Mouse (Mus musculus) thymus, adult 18-20 months (tissue): ENCODE measurements around the gene Alox12.

Experiments
- DNase-seq, 2 experiments: peaks; one replicate each; pipeline ENCODE4 v3.0.0; 2022; ENCODE audit warnings: mixed read lengths in 2 of 2

Alox12 gene

DNA sequence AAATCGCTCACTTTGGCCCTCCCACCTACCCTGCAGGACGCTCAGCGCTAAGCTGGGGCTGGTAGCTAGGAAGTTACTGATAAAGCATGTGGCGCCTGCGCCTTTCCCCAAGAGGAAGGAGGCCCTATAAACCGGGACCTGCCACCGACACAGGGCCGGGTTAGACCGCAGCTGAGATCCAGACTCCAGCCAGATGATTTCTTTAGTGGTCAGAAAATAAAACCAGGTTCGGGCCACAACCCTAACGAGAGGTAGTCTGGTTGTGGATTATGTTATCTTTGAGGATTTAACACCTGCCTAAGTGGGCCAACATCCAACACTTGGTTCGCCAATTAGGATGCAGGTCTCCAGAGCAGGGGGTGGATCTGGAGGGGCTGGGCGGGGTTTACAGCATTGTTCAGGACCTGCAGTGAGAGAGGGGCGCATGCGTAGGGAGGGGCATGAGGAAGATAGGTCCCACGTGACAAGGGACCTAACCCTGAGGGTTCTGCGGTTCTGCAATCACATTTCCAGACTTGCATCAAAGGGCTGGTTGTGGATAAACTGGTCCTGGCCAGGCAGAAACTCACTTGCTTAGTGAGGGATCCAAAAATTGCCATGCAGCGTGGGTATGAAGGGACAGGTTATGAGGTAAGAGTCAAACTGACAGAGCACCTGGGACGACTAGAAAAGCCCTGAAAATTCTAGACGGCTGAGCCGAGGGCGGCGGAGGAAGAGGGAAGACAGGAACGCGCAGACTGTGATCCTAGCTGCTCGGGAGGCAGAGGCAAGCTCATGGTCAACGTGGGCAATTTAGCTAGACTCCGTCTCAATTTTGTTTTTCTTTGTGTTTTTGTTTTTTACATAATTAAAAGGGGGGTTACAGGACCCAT is 34.2 kb downstream of the Alox12 start, which contains the start of gene Slc16a13:
TSS of gene Slc16a13 (minus strand) at position 334 of the 872 bp plus-strand sequence.
- DNase-seq: peak; percentile 81 to 90

DNA sequence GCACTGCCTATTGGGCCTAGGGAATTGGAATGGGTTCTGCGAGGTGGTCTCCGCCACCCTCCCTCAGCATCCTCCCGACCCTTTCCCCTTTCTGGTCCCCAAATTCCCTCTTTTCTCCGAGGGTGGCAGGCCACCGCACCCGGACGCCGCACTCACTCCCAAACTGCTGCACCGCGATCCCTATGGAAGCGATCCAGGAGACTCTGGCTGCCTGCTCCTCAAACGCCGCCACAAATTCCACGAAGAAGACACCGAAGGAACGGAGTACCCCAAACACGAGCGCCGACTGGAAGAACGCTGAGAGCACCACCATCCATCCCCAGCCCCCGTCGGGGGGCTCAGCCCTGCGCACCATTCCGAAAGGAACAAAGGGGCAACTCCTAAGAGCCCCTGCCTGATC is 34.8 kb downstream of the Alox12 start:
- no peak for DNase-seq

DNA sequence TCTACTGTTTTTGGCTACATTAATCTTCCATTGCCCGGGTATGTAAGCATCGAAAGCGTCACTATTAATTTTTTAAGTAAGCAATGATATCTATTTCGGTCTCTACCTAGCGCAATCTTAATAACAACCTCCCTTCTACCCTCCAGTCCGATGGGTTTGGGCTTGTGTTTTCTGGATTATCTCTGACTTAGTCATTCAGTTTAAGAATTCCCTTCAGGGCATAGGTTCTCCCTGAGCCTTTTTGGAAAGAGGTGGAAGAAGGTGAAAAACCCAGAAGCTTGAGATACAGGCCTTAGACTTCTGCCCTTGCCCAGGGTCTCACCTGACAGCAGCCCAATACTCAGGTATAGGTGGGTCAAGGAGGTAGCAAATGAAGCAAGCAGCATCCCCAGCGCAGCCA is 35.3 kb downstream of the Alox12 start:
- DNase-seq: no peak

DNA sequence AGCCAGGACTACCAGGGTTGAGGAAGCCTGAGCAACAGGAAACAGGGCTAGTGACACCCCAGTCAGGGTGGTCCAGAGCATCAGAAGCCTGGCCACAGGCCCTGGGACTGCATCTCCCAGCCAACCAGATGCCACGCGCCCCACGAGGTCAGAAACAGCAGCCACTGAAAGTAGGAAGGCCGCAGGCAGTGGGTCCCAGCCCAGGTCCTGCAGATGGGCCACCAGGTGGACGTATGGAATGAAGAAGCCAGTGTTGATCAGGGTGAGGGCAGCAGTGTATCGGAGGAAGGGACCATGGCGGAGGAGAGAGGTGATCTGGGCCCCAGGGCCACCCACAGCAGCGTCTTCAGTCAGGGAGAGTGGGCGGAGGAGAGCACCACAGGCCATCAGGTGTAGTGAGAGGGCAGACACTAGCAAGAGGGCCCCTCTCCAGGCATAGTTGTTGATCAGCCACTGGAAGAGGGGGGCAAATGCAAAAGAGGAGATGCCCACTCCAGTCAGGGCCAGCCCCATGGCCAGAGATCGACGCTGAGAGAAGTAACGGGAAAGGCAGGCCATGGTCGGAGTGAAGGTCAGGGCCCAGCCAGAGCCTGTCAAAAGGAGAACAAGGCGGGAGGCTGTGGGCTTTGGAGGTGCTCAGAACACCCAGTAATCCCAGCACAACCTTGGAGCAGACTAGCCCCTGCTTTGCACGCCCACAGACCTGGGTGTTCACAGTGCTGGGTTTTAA is 36.2 kb downstream of the Alox12 start:
- DNase-seq: no peak

DNA sequence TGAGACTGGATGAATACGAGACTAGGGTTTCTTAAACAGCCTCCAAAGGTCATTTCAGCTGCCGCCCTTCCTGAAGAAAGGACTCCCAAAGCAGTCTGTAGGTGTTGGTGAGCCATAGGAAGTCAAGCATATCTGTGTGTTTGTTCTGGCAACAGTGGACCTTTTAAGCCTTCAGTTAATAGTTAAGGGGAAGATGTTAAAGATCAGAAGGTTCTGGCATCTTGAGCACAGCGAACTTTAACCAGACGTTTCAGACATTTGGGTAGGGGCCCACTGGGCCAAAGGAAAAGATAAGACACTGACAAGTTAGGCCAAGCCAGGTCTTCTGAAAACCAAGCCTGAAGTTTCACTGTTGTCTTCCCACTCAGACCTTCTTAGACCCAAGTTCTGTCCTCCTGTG is 37.1 kb downstream of the Alox12 start:
- DNase-seq: no peak

DNA sequence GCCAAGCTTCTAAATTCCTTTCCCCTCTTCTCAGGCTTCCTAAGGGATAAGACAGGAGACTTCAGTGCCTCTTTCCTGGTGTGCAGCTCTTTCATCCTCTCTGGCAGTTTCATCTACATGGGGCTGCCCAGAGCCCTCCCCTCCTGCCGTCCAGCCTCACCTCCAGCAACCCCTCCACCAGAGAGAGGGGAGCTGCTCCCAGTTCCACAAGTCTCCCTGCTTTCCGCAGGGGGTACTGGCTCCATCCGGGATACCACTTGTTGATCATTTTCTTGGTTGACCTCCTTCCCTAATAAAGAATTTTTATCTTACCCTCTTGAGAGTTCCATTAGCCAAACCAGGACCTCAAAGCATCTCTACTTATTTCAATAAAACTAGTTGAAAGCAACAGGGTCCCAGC is 39.0 kb downstream of the Alox12 start:
- no peak for DNase-seq

DNA sequence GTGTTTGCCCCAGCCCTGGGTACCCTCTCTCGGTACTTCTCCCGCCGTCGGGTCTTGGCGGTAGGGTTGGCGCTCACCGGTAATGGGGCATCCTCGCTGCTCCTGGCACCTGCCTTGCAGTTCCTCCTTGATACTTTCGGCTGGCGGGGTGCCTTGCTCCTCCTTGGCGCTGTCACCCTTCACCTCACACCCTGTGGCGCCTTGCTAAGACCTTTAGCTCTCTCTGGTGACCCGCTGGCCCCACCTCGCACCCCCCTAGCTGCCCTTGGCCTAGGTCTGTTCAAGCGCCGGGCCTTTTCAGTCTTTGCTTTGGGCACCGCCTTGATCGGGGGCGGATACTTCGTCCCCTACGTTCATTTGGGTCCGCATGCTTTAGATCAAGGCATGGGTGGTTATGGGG is 39.9 kb downstream of the Alox12 start:
- DNase-seq: no peak

DNA sequence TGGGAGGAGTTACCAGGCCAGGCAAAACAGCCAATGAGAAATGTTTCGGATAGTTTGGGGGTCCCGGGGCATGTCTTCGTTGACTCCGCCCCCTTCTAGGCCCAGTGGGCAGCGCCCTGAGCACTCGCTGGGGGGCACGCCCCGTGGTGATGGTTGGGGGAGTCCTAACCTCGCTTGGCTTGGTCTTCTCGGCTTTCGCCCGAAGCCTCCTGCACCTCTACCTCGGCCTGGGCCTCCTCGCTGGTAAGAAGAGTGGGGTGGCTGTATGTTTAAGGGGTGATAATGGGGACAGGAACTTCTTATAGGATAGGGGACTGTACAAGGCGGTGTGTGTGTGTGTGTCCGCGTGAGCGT is 40.3 kb downstream of the Alox12 start:
- DNase-seq: no peak

DNA sequence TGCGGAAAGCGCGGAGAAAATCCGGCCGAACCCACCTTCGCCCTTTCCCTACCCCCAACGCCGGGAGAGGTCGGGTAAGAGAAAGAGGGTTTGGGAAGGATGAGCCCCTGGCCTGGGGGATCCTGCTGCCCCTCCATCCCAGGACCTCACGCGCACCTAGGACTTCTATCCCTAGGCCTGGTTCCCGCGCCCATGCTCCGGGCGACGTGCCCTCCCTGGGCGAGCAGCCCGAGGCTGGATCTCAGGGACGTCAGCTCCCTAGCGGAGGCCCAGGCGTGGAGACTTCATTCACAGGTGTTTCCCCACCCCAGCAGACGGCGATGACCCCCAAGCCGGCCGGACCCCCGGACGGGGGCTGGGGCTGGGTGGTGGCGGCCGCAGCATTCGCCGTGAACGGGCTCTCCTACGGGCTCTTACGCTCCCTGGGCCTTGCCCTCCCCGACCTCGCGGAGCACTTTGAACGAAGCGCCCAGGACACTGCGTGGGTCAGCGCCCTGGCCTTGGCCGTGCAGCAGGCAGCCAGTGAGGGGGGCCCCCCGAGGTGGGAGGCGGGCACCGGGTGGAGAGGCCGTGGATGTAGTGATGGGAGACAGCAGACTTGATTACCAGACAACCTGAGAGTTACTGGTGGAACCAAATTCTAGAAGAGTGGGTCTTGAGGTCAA is 40.8 kb downstream of the Alox12 start:
- no peak for DNase-seq

DNA sequence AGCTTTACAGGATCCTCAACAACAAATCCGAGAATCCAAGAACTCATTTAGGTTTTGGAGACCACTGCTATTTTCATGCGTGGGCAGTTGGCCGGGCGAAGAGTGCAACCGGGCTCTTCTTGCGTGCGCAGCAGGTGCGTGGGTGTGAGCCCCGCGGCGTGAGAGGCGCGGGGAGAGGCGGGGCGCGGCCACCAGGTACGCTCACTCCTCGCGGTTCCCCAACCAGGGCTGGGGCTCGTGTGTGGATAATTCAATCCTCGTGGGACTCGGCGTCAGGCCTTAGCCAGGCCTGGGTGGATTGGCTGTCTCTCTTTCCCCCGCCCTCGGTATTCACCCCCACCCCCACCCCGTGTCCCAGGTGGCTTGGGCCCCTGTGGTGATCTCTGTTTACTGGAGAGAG is 41.4 kb downstream of the Alox12 start:
- DNase-seq: no peak

DNA sequence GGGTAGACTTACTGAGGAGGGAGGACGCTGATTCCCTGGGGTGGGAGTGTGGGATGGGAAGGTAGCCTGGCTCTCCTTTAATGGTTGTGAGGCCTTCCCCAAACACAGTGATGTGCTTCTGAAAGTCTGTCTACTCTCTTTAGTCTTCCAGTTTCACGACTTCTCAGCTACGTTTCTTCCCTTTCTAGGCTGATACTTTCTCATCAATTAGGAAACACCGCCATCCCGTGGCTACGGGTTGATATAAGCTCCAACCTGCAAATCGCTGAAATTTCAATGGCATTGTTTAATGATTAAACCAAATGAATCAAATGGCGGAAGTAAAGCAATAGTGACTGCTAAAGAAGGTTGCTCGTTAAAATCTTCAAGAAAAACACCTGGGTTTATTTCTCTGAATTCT is 42.3 kb downstream of the Alox12 start:
- DNase-seq: no peak

DNA sequence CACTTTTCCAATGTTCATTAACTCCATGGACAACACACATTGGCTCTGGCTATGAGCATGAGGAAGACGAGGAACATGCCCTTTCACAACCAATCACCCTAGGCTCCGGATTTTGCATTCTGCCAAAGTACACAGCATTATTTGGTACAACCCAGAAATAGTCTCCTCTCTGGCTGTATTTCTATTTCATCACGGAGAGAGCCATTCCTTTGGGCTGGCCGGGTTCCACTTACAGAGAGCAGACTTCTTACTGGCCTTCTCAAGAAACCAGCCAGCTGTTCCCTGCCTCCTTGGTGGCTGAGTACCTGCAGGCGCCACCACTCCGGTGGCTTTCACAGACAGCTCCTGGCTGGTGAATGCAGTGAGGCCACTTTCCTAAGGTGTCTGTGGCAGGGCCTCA is 42.7 kb downstream of the Alox12 start, which contains the start of gene Slc16a11:
TSS of gene Slc16a11 (plus strand) at position 330 of the 400 bp plus-strand sequence.
- no peak for DNase-seq

DNA sequence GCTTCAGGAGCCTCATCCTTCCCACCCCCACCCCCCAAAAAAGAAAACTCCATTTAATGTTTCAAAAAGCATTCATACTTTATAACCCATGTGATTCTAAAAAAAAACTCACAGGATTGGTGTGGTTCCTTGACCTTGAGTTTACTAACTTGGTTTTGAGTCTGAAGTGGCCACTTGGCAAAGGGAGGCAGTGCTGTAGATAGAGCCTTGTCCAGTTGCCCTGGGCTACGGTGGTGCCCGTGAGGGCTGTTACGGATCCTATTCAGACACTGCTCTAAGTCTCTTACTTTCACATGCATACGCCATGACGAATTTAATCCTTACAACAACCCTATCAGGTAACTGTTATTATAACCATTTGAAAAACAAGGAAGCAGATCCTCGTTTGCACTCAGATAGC is 43.2 kb downstream of the Alox12 start:
- no peak for DNase-seq

DNA sequence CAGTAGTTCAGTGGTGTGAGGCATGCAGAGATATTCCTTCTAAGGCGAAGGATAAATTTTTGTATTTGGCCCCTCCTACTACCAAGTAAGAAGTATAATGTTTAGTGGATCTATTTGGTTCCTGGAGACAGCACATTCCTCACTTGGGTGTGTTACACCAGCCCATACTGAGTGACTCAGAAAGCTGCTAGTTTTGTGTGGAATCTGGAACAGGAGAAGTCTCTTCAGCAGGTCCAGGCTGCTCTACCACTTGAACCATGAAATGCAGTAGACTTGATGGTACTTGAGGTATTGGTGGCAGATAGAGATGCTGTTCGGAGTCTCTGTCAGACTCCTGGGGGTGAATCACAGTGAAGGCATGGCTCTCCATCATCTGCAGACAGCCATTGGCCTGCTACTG is 44.5 kb downstream of the Alox12 start:
- DNase-seq: no peak

DNA sequence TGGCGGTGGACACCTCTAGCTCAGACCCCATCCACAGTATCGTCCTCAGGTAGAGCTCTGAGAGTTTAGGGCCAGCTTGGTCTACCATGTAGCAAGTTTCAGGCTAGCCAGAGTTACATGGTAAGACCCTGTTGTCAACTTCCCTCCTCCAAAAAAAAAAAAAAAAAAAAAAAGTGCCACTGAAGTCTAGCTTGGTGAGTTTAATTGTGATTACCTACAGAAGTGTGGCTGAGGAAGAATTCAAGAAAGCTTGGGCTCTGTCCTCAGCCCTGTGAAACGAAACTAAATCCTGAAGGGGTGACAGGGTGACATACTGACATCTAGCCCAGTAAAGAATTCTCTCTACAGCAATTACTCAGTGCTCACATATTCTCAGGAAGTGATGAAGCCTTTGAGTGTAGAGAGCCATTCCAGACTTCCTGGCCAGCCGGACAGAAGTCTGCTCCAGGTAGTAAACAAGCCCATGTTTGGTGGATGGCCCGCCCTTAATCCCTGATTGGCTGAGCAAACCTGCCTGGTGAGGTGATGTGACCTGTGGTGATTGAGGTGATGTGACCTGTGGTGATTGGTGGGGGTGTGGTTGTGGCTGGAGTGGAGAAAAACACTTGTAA is 46.3 kb downstream of the Alox12 start:
- DNase-seq: no peak

DNA sequence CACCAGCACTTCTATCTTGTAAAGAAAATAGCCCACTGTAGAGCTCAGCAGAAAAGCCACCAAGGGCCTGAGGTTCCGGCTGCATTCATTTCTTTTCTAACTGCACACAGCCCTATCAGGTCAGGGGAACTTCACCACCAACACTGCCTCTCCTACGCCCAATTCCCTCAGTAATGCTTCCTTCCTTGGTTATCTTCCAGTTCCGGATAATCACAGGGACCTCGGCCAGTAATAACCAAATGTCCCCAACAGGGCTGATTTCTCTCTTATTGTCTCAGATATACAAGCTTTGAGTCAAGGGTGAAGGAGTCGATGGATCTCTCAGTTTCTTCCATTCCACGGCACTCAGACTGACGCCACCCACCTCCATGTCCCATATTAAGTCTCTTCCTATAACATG is 47.9 kb downstream of the Alox12 start:
- DNase-seq: no peak

DNA sequence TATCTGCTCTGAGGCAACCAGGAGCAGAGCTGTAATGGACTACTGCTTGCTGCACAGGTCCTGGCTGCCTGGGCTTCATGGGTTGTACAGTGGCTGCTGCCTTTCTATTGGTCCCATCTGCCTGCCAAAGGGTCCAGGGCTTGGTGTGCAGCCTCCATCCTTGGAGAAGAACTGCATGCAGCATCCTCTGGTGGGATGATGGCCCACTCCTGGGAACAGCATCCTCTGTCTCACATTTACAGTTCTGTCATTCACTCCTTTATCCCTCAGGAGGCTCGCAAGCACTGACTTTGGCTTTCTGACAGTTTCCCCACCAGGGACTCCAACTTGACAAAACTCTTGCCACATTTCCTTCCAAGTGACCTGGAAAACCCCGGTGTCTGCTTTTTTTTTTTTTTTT is 48.4 kb downstream of the Alox12 start:
- DNase-seq: no peak

DNA sequence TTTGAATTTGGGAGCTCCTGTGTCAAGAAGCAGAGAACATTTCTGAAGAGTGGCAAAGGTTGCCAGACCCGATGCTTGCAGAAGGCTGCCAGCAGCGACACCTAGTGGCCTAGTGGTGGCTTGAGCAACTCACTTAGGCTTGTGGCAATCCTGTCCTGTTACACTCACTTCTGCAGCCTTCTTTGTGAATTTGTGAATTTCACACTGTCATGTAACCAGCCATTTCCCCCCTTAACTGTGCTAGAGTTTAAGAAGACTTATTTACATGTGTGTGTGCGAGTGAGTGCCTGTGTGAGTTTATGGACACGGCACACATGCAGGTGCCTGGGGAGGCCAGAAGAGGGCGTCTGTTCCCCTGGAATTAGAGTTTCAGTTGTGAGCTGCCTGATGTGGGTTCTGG is 53.5 kb downstream of the Alox12 start:
- DNase-seq: peak; percentile 41 to 49

DNA sequence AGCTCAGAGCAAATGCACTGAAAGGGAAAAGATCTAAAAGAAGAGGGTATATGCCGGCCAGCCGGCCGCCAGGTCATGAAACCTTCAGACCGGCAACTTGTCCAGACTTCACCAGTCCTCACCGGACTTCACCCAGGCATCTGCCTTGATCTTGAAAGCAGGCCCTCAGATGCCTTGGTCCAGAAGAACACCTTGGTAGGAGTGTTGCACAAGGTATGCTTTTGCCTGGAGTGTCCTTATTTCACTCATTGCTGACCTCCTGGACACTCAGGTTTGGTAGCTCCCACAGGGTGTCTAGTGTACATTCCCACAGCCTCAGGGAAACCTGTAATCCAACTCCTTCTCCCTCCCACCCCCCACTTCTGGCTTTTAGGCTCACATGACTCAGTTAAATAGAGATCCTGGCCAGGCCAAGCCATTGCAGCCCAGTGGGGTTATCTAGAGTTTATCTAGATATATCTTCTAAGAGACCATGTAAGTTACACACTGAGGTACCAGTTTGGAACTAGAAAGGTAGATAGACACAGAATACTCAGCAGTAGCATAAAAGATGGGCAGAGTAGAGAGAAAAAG is 55.0 kb downstream of the Alox12 start:
- no peak for DNase-seq

DNA sequence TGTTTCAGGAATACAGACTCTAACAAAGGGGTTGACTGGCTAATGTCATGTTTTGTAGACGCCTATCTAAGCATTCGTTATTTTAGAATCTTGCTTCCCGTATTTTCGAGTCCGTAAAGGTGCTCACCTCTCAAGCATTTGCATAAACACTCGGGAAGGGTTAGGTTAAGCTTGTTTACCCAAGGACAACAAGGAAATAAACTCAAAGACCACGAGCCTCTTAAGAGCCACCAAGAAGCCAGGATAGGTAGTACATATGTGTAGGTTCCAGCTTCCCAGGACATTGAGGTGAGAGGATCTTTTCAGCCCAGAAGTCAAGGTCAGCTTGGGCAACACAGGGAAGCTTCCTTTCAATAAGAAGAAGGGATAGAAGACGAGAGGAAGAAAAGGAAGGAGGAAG is 56.0 kb downstream of the Alox12 start:
- DNase-seq: no peak

DNA sequence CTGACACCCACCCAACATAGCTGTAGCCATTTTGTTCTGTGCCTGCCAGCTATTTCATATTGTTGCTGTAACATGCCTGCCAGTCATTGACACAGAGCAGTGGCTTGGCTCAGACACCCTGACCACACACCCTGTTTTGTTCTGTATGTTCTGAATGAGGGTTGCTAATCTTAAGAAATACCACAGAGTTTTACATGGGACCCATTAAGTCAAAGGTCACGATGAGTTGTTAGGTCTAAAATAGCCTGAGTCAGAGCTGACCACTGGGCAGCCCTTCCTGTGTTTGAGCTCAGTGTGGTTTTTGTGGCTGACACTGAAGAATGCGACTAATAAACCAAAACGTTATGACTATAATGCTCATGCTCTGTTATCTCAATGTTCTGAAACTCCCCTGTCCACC is 56.8 kb downstream of the Alox12 start:
- no peak for DNase-seq

DNA sequence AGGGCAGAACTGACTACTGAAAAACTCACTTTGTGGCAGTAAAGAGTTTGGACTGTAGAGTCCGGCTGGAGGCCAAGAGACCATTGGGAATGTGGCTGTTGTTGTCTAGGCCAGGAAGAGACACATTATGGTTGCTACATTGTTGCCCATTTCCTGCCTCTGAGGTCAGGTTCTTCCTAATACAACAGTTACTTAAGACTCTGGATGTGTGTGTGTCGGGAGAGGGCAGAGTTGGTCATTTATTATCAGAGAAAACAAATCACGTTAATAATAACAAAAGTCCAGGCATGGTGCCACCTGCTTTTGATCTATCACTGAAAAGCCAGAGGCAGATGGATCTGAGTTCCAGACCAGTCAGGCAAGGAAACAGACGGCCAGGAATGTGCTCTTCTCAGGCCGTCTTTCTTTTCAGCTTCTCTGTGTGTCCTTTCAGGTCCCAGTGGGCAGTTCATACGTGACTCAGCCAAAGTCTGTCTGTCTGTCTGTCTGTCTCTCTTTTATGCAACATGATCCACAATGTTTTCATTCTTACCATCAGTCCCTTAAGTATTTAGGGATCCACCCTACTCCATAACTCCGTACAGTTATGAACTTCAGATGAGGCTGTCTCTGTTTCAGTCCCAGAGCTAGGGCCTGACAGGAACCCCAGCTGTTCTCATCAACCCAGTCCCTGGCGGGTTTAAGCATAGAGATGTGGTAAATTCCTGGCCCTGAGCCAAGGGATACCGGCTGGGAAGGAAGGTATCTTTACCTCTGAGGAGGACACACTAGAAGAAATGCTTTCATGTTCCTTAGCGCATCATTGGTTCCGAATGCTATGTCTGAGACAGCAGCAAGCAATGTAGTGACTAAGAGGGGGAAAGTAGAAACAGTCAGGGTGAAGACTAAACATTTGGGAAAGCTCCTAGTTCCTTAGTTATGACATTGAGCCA is 61.5 kb downstream of the Alox12 start:
- no peak for DNase-seq
